Mouse (Mus musculus) lung, embryonic 14.5 days (tissue): ENCODE measurements around the gene Abca7. TPM values are rescaled to one million over a fixed set of nuclear protein-coding genes. Genes with fewer than 3 reads are reported as not detected.

Experiments used
- ATAC-seq: fragments of 200-750 bp; cut with Nextera tagmentation; 2 replicates; pipeline ENCODE4 v1.8.0; 2017; ENCODE audit warnings: mild to moderate bottlenecking, moderate TSS enrichment, moderate library complexity; ENCODE audit not compliant: insufficient read depth
- DNase-seq: peaks from one replicate; pipeline ENCODE4 v3.0.0-alpha.2; 2015
- H3K27ac ChIP-seq: fragments of 300-500 bp; sonication (generic); 2 replicates; pipeline ENCODE4 v1.5.1; 2014; ENCODE audit warnings: low read depth, mild to moderate bottlenecking, moderate library complexity
- H3K27me3 ChIP-seq: fragments of 300-500 bp; sonication (generic); 2 replicates; pipeline ENCODE4 v1.6.1; 2014; ENCODE audit warnings: low read length, control low read depth; ENCODE audit not compliant: insufficient read depth
- H3K36me3 ChIP-seq: fragments of 300-500 bp; sonication (generic); 2 replicates; pipeline ENCODE4 v1.6.1; 2014; ENCODE audit warnings: control low read depth; ENCODE audit not compliant: insufficient read depth
- H3K4me1 ChIP-seq: fragments of 300-500 bp; sonication (generic); 2 replicates; pipeline ENCODE4 v1.6.1; 2014; ENCODE audit warnings: antibody characterized with exemption, control low read depth; ENCODE audit not compliant: insufficient read depth
- H3K4me2 ChIP-seq: fragments of 300-500 bp; sonication (generic); 2 replicates; pipeline ENCODE4 v1.6.1; 2014; ENCODE audit warnings: mild to moderate bottlenecking
- H3K4me3 ChIP-seq: fragments of 300-500 bp; sonication (generic); 2 replicates; pipeline ENCODE4 v1.5.1; 2014; ENCODE audit warnings: low read depth, low read length
- H3K9ac ChIP-seq: fragments of 300-500 bp; sonication (generic); 2 replicates; pipeline ENCODE4 v1.6.1; 2014
- H3K9me3 ChIP-seq: fragments of 300-500 bp; sonication (generic); 2 replicates; pipeline ENCODE4 v1.6.1; 2016; ENCODE audit warnings: low read depth, low read length, control low read depth
- CTCF ChIP-seq: IDR thresholded peaks from 2 replicates; pipeline ENCODE4 v1.5.1; 2016; ENCODE audit warnings: antibody characterized with exemption, low read depth
- WGBS: fragments of 180-500 bp; shearing (Covaris S2); extraction: QIAGEN DNeasy Blood & Tissue Kit; methylation state at CpG from one replicate; pipeline ENCODE4 v1.1.7; 2014; 5-methylcytosine and 5-hydroxymethylcytosine counted together
- polyA plus RNA-seq: library from polyadenylated mRNA; unstranded; fragments of >200 nt; fragmentation: Nextera tagmentation; extraction: Ambion mirVana; gene quantifications from 2 replicates; pipeline ENCODE4 v1.2.1, GENCODE M21; 2014

Abca7 gene
- polyA plus RNA-seq, 1 experiment from 2014 or later = 3.5 TPM

- H3K4me2 ChIP-seq = peak within 1 kb of the TSS; percentile 21; the same call in 1 of the 2 replicates
- 66% methylated on average over 11 of the region's 11 CpGs for WGBS
- H3K36me3 ChIP-seq = 0 out of 2 replicates have a peak, but pooled peaks cover 4% of the 10 kb centered on the region
- TF ChIP-seq CTCF = no peak
- H3K27ac ChIP-seq = no peak within 1 kb of the TSS
- DNase-seq = peak; percentile 25
- no peak for ATAC-seq
- peak within 1 kb of the TSS; percentile 16; the same call in 1 of the 2 replicates for H3K4me3 ChIP-seq
- H3K9me3 ChIP-seq = no peaks in the 10 kb centered on the region
- no peaks in the 10 kb centered on the region; the same call in none of the 2 replicates for H3K4me1 ChIP-seq
- peaks cover 34% of the 10 kb centered on the region for H3K27me3 ChIP-seq
- no peak within 1 kb of the TSS for H3K9ac ChIP-seq
Measured at GRCm38 (mm10) chr10:80016511-80016910, 20.2 kb downstream of the Abca7 start, which contains the start of gene Arhgap45. Arhgap45 (plus strand) TSS chr10:80016653.

DNA sequence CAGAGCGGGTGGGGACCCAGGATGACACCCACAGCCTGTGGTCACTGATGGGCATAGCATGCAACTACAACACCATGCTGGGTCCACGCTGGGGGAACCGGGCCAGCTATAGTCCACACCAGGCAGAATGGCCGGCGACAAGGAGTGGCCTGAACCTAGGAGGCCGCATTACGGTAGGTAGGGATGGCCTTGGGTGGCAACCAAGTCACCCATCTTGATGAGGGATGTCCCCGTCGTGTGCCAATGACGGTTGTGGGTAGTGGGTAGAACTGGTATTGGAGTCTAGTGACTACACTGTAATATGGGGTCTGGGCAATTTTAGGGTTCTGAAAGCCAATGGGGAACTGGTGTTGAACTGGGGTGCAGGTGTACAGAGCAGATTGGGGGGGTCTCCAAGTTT is 20.6 kb downstream of the Abca7 start:
- Histone ChIP-seq H3K27ac (no peak overlapping the region), H3K27me3 (peaks cover 32% of the 10 kb centered on the region), H3K9ac (no peak overlapping the region), H3K4me3 (peak overlapping the region; percentile 16; the same call in 1 of the 2 replicates), H3K9me3 (no peaks in the 10 kb centered on the region), H3K4me1 (no peaks in the 10 kb centered on the region; the same call in none of the 2 replicates), H3K36me3 (peaks cover 6% of the 10 kb centered on the region; the same call in 1 of the 2 replicates), H3K4me2 (peak overlapping the region; percentile 21; the same call in 1 of the 2 replicates)
- 92% methylated on average over 10 of the region's 10 CpGs for WGBS
- ATAC-seq (no peak), DNase-seq (no peak)
- TF ChIP-seq CTCF = no peak

DNA sequence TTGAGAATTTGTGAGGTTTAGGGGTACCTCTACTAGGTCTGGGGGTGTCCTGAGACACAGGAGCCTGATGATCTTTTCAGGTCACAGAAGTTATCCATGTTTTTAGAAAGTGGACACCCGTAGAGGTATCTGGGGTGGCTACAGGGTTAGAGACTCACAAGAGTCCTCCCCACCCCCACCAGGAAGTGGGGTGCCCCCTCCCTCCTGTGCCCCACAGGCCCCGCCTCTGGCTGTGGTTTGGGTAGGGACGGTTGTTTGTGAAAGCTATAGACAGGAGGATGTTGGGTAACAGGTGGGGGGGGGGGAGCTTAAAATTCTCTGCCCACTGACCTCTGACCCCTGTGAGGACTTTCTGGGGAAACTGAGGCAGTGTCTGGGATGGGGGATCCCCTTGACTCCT is 21.1 kb downstream of the Abca7 start:
- Histone ChIP-seq H3K4me1 (no peaks in the 10 kb centered on the region; the same call in none of the 2 replicates), H3K27ac (no peak overlapping the region), H3K27me3 (peaks cover 28% of the 10 kb centered on the region), H3K36me3 (peaks cover 11% of the 10 kb centered on the region), H3K4me3 (no peak overlapping the region), H3K4me2 (peak overlapping the region; percentile 21; the same call in 1 of the 2 replicates), H3K9ac (no peak overlapping the region), H3K9me3 (no peaks in the 10 kb centered on the region)
- DNase-seq (no peak), ATAC-seq (no peak)
- 62% methylated on average over 3 of the region's 3 CpGs for WGBS
- TF ChIP-seq CTCF = no peak

GRCm38 (mm10) chr10:80017771-80018170 is 21.5 kb downstream of the Abca7 start:
- DNase-seq (no peak), ATAC-seq (no peak)
- Histone ChIP-seq H3K9me3 (no peaks in the 10 kb centered on the region), H3K4me1 (no peaks in the 10 kb centered on the region; the same call in none of the 2 replicates), H3K9ac (no peak overlapping the region), H3K36me3 (peaks cover 14% of the 10 kb centered on the region), H3K4me3 (no peak overlapping the region), H3K27ac (no peak overlapping the region), H3K27me3 (peaks cover 27% of the 10 kb centered on the region), H3K4me2 (no peak overlapping the region)
- 79% methylated on average over 14 of the region's 14 CpGs for WGBS
- TF ChIP-seq CTCF = no peak

DNA sequence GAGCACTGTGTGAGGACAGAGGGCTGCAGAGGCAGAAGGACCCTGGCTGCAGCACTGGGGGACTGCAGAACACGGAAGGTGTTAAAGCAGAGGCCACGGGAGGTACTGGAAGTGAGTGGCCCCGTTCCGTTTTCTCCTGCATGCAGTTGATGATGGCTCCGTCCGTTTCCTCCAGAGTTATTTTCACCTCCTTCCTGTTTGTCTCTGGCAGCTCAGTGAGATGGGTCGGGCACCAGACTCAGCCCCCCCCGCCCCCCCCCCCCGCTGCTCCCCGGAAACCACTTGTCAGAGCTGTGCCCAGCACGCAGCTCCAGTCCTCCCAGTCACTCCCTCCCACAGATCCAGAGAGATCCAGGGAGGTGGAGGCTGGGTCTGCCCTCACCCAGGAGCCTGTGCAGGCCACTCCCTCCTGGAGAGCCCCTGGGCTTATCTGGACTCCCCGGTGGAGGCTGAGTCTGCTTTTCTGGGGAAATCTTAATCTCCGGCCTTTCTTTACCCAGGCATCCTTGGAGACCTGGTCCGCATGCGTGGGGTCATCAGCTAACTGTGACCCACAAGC is 22.5 kb downstream of the Abca7 start:
- Histone ChIP-seq H3K27ac (peak overlapping the region; percentile 71), H3K36me3 (peaks cover 14% of the 10 kb centered on the region), H3K4me3 (peak overlapping the region; percentile 14; the same call in 1 of the 2 replicates), H3K9ac (peak overlapping the region; percentile 49), H3K4me1 (no peaks in the 10 kb centered on the region; the same call in none of the 2 replicates), H3K27me3 (peaks cover 17% of the 10 kb centered on the region), H3K4me2 (peak overlapping the region; percentile 59), H3K9me3 (no peaks in the 10 kb centered on the region)
- ATAC-seq (peak; percentile 58), DNase-seq (peak; percentile 62)
- WGBS = 4% methylated on average over 15 of the region's 15 CpGs
- no peak for TF ChIP-seq CTCF

DNA sequence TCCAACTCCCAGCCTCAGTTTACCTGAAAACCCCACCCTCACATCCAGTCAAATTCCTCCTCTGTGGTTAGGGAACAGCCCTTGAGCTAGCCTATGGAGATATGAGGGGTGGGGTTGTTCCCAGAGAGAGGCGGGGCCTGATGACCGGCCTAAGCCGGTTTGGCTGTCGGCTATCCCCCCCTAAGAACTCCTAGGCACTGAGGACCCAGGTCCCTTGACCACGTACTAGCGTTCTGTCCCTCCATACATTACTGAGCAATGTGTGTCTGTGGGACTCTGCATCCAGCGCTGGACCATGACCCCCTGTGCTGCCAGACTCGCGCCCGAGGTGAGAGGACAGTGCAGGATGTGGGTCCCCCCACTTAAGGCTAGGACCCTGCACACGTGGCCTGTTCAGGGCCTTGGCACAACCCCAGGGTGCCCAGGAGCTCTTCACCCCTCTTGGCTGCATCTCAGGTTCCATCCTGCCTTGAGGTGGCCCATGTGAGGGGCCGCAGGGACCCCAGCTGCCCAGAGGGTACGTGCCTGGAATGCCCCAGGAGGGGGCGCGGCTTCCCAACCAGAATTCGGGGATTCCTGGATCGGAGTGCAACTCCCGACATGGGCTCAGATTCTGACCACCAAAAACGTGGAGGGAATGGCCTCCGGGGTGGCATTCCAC is 23.3 kb downstream of the Abca7 start:
- H3K4me1 ChIP-seq = no peaks in the 10 kb centered on the region; the same call in none of the 2 replicates
- H3K9me3 ChIP-seq = no peaks in the 10 kb centered on the region
- H3K36me3 ChIP-seq = peaks cover 15% of the 10 kb centered on the region
- peak overlapping the region; percentile 71 for H3K27ac ChIP-seq
- H3K4me2 ChIP-seq = peak overlapping the region; percentile 59
- H3K9ac ChIP-seq = peak overlapping the region; percentile 49
- DNase-seq = peak; percentile 81
- WGBS = 9% methylated on average over 20 of the region's 20 CpGs
- H3K4me3 ChIP-seq = peak overlapping the region; percentile 35
- TF ChIP-seq CTCF = peak; percentile 45
- peak; percentile 85 for ATAC-seq
- peaks cover 9% of the 10 kb centered on the region for H3K27me3 ChIP-seq

DNA sequence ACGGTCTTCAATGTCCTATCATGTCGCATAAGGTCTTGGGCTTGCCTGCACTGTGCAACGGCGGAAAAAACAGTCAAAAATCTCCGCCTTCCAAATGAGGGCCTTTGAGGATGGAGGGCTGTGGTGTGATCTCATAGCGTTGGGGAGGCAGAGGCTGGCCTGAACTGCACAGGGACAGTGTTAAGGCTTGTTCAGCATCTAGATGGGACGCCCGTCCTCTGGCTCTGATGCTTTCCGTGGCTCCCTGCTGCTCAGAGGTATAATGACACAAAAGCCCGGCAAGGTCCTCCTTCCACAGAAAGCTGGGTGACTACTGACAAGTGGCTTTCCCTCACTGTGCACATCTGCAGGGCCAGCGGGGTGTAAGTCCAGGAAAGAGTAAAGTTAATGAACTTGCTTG is 23.9 kb downstream of the Abca7 start:
- H3K36me3 ChIP-seq = peaks cover 17% of the 10 kb centered on the region
- DNase-seq (no peak), ATAC-seq (no peak)
- H3K4me2 ChIP-seq = peak overlapping the region; percentile 59
- TF ChIP-seq CTCF = no peak
- peak overlapping the region; percentile 71; the same call in 1 of the 2 replicates for H3K27ac ChIP-seq
- no peaks in the 10 kb centered on the region for H3K9me3 ChIP-seq
- H3K4me1 ChIP-seq = no peaks in the 10 kb centered on the region; the same call in none of the 2 replicates
- H3K27me3 ChIP-seq = peaks cover 3% of the 10 kb centered on the region; the same call in 1 of the 2 replicates
- WGBS = 36% methylated on average over 11 of the region's 11 CpGs
- H3K9ac ChIP-seq = peak overlapping the region; percentile 49
- peak overlapping the region; percentile 35 for H3K4me3 ChIP-seq
